Mouse (Mus musculus): ENCODE data around the gene Dpp9. TPM values are rescaled to one million over a fixed set of nuclear protein-coding genes. Genes with fewer than 3 reads are reported as not detected.
A peak's percentile ranks its signal among the peaks of the same experiment; 100 is the strongest.
"Not testable (repeated sequence)": the region's sequence is repeated elsewhere in the genome, so short reads cannot be mapped to it uniquely, and the experiment has no call there.

Dpp9 gene
- total RNA-seq (2017), result 14.0 and 14.5 TPM in 2 replicates

DNA sequence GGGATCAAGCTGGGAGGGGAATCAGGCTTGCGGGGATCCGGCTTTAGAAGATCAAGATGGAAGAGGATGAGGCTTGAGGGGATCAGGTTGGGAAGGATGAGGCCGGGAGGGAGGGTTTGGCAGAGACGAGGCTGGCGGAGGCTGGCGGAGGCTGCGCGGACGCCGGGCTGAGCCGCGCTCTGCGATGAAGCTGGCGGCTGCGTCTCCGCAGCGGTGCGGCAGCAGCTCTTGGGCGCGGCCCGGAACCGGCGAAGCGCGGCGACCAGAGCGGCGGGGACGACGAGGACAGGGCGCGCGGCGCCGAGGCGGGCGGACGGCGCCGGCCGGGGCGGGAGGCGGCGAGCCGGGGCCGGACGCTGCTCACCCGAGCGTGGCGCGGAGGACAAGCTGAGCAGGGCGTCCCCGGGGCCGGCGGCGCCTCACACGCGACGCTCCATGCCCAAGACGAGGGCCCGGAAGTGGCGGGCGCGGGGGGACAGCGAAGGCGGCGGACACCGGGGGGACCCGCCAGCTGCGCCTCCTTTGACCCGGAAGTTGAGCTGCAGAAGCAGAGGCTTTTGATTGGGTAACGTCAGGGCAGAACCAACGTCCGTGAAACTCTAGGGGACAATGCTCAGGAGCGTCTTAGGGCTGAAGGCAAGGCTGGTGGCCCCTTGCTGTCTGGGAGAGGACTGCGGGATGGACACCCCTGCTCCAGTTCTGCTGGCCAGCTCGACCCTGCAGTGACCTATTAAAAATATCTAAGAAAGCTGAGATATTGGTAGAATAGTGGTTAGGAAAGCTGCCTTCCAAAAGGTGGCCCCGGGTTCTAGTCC, at the start of gene Dpp9:
Gene Dpp9, minus strand, starts transcription at position 529 of the 815 bp plus-strand sequence.
- ATAC-seq (ENCODE audit: extremely low read depth, insufficient number of reproducible peaks, low FRiP score, poor library complexity, severe bottlenecking), result peak; percentile 97

DNA sequence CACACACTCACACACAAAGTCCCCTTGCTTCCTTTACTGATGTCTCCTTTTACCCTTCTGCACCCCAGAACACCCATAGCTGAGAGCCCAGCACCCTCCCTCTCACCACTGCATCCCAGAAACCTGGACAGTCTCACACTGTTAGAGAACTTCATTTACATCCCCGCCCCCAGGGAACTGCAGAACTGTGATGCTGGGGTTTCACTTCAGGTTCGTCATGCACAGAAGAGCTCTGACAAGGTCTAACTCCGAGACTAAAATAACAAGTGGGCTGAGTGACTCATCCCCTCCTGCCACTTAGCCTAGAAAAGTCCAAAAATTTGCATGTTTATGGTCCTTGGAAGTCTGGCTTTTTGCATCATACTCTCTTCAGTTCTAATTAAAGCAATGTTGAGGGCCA, 47.6 kb upstream of the Dpp9 start:
- ATAC-seq (ENCODE audit: extremely low read depth, insufficient number of reproducible peaks, low FRiP score, poor library complexity, severe bottlenecking), result peak; percentile 69

DNA sequence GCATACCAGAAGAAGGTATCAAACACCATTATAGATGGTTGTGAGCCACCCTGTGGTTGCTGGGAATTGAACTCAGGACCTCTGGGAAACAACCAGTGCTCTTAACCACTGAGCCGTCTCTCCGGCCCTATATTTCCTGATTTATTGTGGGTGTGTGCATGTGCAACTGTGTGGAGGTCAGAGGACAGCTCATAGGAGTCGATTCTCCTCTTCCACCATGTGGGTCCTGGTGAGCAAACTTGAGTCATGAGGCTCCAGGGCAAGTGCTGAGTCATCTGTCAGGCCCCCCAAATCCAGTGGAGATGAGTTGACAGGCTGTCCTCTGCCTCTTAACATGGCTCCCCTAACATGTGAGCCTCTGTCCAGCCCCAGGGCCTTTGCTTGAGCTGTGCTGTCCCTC, 47.2 kb upstream of the Dpp9 start:
- no peak for ATAC-seq (ENCODE audit: extremely low read depth, insufficient number of reproducible peaks, low FRiP score, poor library complexity, severe bottlenecking)

DNA sequence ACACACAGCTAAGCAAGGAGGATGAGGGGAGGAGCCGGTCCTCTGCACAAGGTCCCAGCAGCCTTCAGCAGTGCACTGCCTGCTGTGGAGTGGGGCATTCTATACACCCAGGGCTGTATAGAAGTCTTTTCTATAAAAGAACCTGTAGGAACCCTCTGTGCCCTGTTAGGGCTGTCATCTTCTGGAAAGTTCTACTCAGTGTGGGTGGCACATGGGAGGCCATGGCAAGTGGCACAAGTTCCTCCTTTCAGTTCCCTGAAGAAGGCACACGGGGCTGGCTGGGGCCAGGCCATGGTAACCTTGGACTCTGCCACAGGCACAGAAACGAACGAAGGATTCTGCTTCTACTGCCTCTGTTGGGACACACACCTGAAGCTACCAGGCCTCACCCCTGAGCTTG, 46.3 kb upstream of the Dpp9 start:
- ATAC-seq (ENCODE audit: extremely low read depth, insufficient number of reproducible peaks, low FRiP score, poor library complexity, severe bottlenecking), result no peak

DNA sequence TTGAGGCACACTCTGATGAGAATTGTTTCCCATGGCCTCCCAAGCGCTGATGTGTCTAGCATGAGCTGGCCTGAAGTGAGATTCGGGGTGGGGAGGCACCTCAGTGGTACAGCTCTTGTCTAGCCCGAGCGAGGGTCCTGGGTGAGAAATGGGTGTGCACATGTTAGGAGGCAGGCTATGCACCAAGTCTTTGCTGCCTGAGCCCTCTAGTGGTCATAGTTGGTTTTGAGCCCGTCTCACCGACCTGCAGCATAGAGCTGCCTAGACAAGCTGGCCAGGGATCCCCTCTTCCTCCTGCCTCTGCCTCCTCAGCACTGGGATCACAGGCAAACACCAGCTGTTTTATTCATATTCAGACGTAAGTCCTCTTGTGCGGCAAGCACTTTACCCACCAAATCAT, 45.3 kb upstream of the Dpp9 start:
- peak; percentile 65 for ATAC-seq (ENCODE audit: extremely low read depth, insufficient number of reproducible peaks, low FRiP score, poor library complexity, severe bottlenecking)

DNA sequence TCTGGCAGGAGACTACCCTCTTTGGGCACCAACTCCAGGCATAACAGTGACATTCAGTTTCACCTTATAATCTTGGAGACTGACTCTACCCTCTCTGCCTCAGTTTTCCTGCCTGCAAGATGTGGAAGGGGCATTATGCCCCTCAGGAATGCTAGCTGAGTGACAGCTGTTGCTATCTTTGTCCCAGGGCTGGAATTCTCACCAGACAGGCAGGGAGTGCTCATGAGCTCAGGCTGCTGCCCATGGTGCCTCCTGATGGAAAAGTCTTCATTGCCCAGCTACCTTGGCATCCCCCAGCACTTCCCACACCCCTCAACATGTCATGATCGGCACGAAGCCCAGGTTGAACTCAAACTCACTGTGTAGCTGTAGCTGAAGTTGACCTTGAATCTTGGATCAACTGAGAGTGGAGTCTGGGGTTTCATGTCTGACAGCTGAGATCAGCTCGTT, 44.0 kb upstream of the Dpp9 start:
- no peak for ATAC-seq (ENCODE audit: extremely low read depth, insufficient number of reproducible peaks, low FRiP score, poor library complexity, severe bottlenecking)

DNA sequence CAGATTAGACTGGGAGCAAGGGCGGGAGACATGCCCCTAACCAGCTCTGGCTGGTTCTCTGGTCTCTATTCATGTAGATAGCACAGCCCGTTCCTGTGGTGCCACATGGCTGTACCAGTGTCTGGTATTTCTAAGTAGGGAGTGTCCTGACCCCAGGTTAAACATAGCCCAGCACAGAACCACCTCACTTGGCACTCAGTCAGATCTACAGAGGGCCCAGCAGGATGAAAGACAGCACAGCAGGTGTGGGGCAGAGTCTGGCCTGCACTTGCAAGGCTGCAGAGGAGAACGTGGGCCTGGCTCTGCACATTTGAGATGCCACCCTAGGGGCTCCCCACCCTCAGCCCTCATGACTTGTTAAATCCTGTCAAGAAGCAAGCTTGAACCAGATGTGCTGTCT, 42.5 kb upstream of the Dpp9 start:
- no peak for ATAC-seq (ENCODE audit: extremely low read depth, insufficient number of reproducible peaks, low FRiP score, poor library complexity, severe bottlenecking)

DNA sequence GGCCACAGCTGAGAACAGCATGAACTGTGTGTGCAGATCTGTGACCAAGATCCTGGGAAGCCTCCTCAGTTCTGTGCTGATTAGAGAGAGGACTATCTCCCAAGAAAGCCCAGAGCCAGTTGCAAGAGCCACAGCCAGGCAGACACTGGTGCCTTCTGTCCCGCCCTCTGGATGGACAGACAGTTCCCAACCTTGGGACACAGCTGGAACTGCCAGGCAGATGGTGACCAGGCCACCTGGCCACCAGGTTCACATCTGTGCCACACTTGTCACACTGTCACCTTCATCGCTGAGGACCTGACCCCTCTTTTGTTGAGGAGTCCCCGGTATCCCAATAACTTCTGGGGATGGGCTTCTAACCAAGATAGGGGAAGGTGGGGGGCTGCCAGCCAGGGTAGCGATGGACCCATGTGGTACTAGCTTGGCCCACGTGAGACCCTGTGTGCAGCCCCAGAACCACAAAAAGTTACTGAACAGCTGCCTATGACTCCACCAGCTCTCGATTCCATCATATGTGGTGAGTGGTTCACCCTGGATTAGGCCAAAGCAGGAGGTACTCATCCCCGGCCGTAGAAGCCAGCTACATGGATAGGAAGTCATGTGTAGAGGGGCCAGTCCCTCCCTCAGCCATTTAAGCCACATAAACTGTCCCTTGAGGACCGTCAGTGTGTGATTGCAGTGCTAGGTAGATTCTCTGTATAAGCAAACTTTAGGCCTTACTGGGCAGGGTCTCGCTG, 40.8 kb upstream of the Dpp9 start:
- ATAC-seq (ENCODE audit: extremely low read depth, insufficient number of reproducible peaks, low FRiP score, poor library complexity, severe bottlenecking), result no peak

DNA sequence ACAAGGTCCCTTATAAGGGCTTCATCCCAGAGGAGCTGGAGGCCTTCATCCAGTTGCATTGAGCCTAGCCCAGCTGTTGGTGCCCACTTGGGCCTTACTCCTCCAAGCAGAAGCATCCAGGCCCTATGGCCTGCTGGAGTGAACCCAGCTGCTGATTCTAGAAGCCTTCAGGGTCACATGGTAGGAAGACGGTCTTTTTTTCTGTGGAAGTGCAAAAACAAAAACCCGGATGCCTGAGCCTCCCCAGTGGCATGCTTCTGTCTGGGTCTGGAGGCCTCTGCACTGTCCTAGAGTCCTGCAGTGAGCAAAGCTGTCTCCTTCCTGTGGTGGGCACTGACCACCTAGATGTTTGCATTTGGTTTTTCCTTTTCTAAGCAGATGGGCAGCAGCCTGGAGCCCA, 40.1 kb upstream of the Dpp9 start:
- not testable (repeated sequence) for ATAC-seq (ENCODE audit: extremely low read depth, insufficient number of reproducible peaks, low FRiP score, poor library complexity, severe bottlenecking)

DNA sequence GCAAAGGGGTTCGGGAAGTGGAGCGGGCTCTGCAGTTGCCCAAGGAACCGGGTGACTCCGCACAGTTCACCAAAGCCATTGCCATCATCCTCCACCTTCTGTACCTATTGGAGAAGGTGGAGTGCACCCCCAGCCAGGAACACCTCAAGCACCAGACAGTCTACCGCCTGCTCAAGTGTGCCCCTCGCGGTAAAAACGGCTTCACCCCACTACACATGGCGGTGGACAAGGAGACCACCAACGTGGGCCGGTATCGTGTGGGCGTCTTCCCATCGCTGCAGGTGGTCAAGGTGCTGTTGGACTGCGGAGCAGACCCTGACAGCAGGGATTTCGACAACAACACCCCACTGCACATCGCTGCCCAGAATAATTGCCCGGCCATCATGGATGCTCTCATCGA, 39.6 kb upstream of the Dpp9 start:
- not testable (repeated sequence) for ATAC-seq (ENCODE audit: extremely low read depth, insufficient number of reproducible peaks, low FRiP score, poor library complexity, severe bottlenecking)

DNA sequence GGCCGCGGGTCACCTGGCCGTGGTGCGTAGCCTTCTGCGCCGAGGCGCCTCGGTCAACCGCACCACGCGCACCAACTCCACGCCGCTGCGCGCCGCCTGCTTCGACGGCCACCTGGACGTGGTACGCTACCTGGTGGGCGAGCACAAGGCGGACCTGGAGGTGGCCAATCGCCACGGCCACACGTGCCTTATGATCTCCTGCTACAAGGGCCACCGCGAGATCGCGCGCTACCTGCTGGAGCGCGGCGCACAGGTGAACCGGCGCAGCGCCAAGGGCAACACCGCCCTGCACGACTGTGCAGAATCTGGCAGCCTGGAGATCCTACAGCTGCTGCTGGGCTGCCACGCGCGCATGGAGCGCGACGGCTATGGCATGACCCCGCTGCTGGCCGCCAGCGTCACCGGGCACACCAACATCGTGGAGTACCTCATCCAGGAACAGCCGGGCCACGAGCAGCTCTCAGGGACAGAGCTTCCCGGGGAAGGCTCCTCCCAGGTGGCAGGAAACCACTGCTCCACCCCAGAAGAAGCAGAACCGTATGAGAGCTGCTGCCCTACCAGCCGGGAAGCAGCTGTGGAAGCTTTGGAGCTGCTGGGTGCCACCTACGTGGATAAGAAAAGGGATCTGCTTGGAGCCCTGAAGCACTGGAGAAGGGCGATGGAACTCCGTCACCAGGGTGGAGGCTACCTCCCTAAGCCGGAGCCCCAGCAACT, 38.6 kb upstream of the Dpp9 start:
- no peak for ATAC-seq (ENCODE audit: extremely low read depth, insufficient number of reproducible peaks, low FRiP score, poor library complexity, severe bottlenecking)

DNA sequence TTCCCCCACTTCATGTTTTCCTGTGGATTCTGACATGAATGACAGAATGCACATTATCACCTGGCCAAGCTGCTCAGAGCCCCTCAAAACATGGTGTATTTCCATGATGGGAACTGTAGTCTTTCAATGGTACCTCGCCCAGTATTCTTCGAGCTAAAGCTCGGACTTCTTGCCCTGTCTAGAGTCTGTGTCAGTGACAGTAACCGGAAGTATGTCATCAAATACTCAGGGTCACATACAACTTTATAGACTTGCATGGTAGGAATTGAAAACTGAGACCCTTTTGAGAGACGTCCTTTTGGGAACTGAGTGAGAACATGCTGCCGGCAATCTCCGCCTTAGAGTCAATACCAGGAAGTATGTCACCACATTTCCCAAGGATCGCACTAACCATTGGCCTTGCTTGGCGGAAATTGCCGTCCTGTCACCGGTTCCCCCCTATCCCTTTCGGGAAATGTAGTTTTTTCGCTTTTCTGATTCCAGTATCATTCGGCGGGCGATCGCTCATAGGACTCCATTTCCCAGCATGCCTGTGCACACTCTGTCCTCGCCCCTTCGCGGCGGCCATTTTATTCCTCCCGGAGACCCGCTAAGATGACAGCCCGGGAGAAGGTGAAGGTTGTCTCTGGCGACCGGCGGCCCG, 37.7 kb upstream of the Dpp9 start, which contains the start of gene Fem1a:
Gene Fem1a, plus strand, starts transcription at position 572 of the 643 bp plus-strand sequence.
- ATAC-seq (ENCODE audit: extremely low read depth, insufficient number of reproducible peaks, low FRiP score, poor library complexity, severe bottlenecking), result peak; percentile 84

DNA sequence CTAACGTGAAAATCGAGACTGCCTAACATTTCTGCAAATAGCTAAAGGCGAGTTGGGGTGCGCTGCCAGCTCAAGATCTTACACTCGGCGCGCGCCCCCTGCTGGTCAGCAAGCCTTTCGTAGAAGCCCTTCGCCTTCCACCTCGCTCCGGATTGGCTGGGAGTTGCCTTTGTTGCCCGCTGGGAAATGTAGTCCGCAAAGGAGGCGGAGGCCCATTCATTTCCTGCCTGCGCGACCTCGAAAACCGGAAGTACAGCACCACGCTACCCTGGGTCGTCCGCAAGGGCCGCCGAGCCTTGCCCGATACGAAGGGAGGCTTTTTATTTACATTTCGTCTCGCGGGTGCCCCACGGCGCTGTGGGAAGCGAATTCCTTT, 37.1 kb upstream of the Dpp9 start:
- ATAC-seq (ENCODE audit: extremely low read depth, insufficient number of reproducible peaks, low FRiP score, poor library complexity, severe bottlenecking), result peak; percentile 87

DNA sequence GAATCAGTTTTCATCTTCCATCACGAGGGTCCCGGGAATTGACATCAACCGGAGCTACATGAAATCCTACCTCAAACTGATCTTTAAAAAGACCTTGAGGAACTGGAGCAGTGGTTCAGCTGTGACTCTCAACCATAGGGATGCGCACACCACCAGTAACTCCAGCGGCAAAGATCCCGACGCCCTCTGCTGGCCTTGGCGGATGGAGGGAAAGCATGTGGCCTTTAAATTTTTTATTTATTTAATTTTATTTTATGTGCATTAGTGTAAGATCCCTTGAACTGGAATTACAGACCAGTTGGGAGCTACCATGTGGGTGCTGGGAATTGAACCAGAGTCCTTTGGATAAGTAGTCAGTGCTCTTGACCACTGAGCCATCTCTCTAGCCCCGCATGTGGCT, 36.7 kb upstream of the Dpp9 start:
- ATAC-seq (ENCODE audit: extremely low read depth, insufficient number of reproducible peaks, low FRiP score, poor library complexity, severe bottlenecking), result no peak

DNA sequence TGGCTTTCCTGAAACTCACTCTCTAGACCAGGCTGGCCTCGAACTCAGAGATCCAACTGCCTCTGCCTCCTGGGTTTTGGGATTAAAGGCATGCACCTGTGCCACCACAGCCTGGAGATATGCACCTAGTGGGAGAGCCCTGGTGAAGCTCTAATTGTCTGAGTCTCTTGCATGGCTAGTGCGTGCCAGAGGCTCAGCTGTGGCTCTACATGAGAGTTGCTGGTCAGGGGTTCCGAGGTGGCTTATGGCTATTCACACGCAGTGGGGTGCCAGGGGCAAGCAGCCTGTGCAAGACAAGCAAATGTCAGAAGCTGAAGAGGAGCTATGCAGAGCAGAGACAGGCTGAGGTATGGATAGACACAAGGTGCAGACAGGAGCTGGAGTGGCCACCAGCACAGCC, 36.0 kb upstream of the Dpp9 start:
- no peak for ATAC-seq (ENCODE audit: extremely low read depth, insufficient number of reproducible peaks, low FRiP score, poor library complexity, severe bottlenecking)

DNA sequence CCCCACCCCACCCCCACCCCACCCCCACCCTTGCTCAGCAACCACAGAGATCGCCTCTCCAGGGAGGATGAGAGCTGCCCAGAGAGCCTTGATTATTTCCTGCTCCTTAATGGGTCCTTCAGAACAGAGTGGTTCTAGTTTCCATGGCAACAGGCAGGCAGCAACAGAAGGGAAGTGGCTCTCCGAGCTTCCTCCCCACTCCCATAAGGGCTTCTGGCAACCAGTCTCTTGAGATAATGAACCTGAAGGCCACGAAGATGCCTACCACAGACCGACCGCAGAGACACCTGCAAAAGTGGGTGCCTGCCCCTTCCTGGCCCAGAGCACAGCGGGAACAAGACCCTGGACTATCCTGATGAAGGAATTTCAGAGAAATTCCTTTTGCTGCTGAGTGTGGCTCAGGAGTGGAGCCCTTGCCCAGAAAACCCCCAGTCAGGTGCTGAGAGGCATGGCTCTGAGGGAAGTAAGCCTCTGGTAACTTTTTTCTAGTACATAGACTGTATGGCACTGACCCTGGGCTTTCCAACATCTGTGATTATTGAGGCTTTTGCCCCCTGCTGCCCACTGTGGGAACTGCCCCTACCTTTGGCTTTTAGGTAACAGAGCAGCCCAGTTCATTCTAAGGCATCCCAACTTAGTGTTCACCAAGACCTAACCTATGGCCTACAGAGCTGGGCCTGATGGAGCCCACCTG, 32.6 kb upstream of the Dpp9 start:
- peak; percentile 32 for ATAC-seq (ENCODE audit: extremely low read depth, insufficient number of reproducible peaks, low FRiP score, poor library complexity, severe bottlenecking)

DNA sequence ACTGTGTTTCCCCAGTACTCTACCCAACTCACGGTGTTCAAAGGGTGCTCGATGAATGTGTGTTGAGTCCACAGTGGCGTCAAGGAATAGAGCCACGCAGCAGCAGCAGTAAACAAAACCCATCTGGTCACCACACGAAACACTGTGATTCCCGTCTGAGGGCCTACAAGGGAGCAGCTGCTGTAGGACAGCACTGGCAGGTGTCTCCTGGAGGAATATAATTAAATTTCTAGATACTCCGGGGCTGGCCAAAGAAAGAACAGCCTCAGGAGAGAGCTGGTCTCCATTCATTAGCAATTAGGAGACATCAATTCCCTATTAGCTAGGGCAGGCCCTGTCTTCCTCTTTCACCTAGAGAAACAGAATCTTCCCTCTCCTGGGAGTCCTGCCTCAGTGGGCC, 26.9 kb upstream of the Dpp9 start:
- no peak for ATAC-seq (ENCODE audit: extremely low read depth, insufficient number of reproducible peaks, low FRiP score, poor library complexity, severe bottlenecking)

DNA sequence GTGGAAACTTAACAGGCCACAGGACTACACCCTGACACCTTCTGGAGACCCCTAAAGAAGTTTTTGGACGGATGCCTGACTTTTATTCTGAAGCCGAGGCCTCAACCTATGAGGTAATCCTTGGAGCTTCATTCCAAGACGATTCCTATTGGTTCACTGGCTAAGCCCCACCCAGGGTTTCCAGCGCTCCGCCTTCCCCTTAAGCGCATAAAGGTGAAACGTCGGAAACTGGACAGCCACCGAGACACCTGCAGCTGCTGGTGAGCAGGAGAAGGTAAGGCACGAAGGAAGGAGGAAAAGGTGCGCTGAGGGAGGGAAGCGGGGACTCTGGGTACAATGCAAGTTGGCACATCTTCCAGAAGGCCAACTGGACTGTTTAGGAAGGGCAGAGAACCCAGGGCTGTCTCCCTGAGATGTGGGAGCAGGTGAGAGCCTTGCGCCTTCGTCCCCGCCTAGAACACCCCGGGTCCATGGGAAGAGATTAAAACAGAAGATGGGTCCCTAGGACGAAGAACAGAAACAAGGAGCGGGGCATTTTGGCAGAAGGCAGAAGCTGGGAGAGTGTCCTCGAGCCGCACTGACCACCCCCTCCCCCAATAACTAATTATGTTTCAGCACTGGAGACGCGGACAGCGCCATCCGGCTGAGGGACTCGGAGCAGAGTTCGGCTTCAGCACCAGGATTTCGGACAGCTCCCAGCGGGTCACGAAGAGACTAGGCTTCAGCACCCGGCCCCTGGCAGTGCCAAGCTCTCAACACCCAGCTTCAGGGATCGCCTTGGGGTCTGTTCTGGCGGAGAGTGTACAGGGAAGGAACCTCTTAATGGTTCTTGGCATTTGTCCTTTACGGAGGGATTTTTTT, 23.1 kb upstream of the Dpp9 start:
- peak; percentile 76; the same call in 1 of the 2 replicates for ATAC-seq (ENCODE audit: extremely low read depth, insufficient number of reproducible peaks, low FRiP score, poor library complexity, severe bottlenecking)
